Mouse (Mus musculus) embryonic fibroblast, embryonic 13.5 days (primary cell): ENCODE results near the gene Cfap57. TPM values are rescaled to one million over a fixed set of nuclear protein-coding genes. Genes with fewer than 3 reads are reported as not detected.
A peak's percentile ranks its signal among the peaks of the same experiment; 100 is the strongest.

Experiments used
- H3K27ac ChIP-seq: 2 replicates; pipeline ENCODE4 v1.5.1; 2012; ENCODE audit warnings: low read length, control low read depth, inconsistent platforms; ENCODE audit not compliant: insufficient read depth
- H3K4me1 ChIP-seq: 2 replicates; pipeline ENCODE4 v1.6.1; 2011; ENCODE audit warnings: low read length; ENCODE audit not compliant: control insufficient read depth, insufficient read depth
- H3K4me3 ChIP-seq: 2 replicates; pipeline ENCODE4 v1.5.1; 2011; ENCODE audit warnings: mild to moderate bottlenecking, control low read depth, low read length; ENCODE audit not compliant: insufficient read depth
- CTCF ChIP-seq: IDR thresholded peaks from 2 replicates; pipeline ENCODE4 v1.5.1; 2011; ENCODE audit warnings: mild to moderate bottlenecking, control low read depth, low read length, moderate library complexity, borderline replicate concordance; ENCODE audit not compliant: insufficient read depth
- POLR2A ChIP-seq: IDR thresholded peaks from 2 replicates; pipeline ENCODE4 v1.6.1; 2011; ENCODE audit warnings: low read depth, mild to moderate bottlenecking, control low read depth, low read length, moderate library complexity
- polyA plus RNA-seq: library from polyadenylated mRNA; stranded (reverse); fragments of >200 nt; gene quantifications from 2 replicates; pipeline ENCODE4 v1.2.4, GENCODE M21; 2011; ENCODE audit warnings: low read depth; ENCODE audit not compliant: missing spikeins, insufficient read length

Gene Cfap57
- polyA plus RNA-seq, 1 experiment, result not detected

DNA sequence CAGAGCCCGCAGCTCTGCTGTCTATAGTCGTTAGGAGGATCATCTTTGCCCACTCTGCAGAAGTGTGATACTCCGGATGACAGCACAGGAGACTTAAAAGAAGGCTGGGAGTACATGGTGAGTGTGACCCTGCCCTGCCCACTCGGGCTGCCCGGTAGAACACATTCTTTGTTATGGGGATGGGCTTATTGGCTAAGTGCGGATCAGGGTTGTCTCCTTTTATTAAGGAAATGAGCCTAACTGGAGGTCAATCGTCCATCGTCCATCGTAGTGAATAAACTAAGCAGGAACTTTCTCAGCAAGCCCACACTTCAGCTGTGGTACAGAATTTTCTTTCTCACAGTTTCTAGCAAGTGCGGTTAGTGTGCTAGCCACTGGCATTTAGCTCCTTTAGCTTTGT lies 80.7 kb downstream of the Cfap57 start:
- Histone ChIP-seq H3K27ac (peak overlapping the region; percentile 8; the same call in 1 of the 2 replicates), H3K4me1 (peaks cover 2% of the 10 kb centered on the region; the same call in 1 of the 2 replicates), H3K4me3 (no peak overlapping the region)
- TF ChIP-seq POLR2A, result no peak
- TF ChIP-seq CTCF, result no peak

DNA sequence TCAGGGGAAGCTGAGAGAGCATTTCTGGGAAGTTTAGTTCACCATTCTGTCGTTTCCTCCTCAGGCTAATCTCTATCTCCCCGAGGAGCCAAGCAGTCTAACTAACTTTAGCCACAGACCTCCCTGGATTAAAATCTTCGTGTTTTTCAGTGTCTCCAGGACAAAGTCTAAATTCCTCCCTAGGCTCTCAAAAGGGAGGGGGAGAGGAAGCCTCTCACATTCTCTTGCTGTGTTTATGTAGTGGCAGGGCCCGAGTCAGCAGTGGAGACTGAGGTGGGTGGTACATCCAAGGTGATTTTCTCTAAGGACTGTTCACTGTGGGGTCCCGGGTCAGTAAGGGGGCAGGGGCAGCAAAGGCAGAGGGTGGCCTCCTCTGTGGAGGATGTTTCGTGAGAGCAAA lies 82.8 kb downstream of the Cfap57 start:
- no peak for TF ChIP-seq POLR2A
- no peak for TF ChIP-seq CTCF
- no peaks in the 10 kb centered on the region for H3K4me1 ChIP-seq
- H3K4me3 ChIP-seq, result no peak overlapping the region
- no peak overlapping the region for H3K27ac ChIP-seq

DNA sequence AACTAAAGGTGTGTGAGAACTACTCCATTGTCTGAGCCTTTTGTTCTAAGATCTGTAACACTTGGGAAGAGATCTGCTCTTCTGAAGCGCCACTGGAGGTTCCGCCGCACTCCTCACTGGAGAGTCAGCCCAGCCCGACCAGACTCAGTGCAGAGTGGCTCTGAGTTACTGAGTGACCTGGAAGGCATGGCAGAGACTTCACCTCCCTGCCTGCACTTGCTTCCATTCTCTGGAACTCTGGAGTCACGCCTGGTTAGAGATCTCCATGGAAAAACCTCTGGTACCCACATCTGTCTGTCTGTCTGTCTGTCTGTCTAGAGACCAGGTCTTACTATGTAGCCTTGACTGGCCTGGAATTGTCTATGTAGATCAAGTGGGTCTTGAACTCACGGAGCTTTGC lies 85.0 kb downstream of the Cfap57 start:
- TF ChIP-seq CTCF (no peak), POLR2A (no peak)
- Histone ChIP-seq H3K4me1 (no peaks in the 10 kb centered on the region), H3K4me3 (no peak overlapping the region), H3K27ac (no peak overlapping the region; the same call in 1 of the 2 replicates)

DNA sequence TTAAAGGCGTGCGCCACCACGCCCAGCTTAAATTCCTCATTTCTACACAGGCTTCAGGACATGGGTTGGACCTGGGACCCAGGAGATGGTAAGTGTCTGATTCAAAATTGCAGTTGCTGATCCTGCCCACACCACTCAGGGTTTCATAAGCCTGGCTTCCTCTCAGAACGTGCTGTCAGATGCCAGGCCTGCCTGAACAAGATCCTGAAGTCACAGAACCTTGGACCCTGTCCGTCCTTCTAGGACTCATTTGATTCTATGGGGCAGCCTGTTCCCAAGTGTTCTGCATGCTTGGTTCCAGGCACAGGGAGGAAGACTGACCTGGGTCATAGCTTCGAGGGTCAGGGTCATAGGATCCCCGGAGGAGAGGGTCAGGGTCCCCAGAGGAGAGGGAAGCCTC lies 87.0 kb downstream of the Cfap57 start:
- H3K27ac ChIP-seq, result no peak overlapping the region
- no peaks in the 10 kb centered on the region for H3K4me1 ChIP-seq
- H3K4me3 ChIP-seq, result no peak overlapping the region
- TF ChIP-seq POLR2A (no peak), CTCF (no peak)

DNA sequence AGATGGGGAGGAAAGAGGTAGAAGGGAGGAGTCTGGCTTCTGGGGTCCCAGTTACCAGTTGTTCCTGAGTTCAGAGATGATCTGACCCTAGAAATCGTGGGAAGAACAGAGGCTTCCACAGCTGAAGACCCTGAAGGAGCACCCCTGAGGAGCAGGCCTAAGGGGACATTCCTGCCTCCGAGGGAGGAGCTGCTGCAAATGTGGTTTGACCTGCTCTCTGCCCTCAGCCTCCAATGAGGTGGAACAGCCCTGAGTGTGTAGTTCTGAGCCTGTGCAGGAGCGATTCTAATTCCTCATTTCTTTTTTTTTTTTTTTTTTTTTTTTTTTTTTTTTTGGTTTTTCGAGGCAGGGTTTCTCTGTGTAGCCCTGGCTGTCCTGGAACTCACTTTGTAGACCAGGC lies 87.4 kb downstream of the Cfap57 start:
- no peak for TF ChIP-seq POLR2A
- Histone ChIP-seq H3K4me3 (no peak overlapping the region), H3K27ac (no peak overlapping the region), H3K4me1 (no peaks in the 10 kb centered on the region)

DNA sequence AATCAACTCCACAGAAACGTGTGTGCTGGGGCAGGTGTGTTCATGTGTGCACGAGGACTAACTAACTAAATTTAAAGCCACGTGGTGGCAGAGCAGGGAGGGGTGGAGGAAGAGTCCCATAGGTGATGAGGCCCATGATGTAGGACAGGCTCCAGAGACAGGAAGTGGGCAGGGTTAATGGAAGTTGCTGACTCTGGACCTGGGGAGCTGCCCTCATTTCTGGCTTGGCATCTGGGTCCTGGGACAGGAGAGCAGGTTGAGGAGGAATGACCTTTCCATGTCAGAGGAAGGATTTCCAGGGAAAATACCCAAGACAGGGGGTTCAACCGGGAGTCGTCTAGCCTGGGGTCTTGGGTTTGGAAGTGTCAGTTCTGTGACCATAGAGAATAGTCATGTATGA lies 87.9 kb downstream of the Cfap57 start:
- Histone ChIP-seq H3K27ac (no peak overlapping the region), H3K4me3 (no peak overlapping the region), H3K4me1 (no peaks in the 10 kb centered on the region)
- no peak for TF ChIP-seq POLR2A
- no peak for TF ChIP-seq CTCF

DNA sequence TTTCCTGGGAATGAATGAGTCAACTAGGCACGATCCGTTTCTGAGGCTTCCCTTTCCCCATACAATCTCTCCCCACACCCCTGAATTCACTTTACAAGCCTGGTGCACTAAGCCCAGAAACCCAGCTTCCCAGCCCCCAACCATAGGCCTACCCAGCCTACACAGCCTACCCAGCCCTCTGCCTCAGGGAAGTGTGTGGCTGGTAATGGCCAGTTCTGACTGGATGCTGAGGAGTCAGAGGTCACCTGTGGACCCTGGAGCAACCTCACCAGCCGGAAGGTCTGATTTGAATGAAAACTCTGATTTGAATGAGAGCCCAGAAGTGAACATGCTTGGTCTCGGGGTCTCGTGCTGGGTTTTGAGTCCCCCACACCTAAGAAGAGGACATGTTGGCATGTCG lies 92.9 kb downstream of the Cfap57 start:
- Histone ChIP-seq H3K4me3 (no peak overlapping the region), H3K27ac (no peak overlapping the region), H3K4me1 (no peaks in the 10 kb centered on the region)
- TF ChIP-seq POLR2A, result no peak
- no peak for TF ChIP-seq CTCF

DNA sequence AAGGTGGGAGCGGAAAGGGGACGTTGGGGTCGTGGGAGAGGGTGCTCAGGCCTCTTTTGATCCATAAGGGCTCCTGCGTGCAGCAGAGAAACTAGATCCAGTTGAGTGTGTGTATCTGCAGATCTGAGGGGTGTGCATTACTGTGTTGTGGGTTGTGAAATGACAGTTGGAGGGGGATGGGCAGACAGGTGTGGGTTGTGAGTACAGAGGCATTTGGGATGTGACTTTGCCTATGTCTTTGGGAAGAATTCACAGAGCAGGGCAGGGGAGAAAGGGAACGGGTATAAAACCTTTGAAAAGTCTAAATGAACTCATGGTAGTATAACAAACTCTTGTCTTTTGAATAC lies 93.3 kb downstream of the Cfap57 start:
- TF ChIP-seq CTCF, result no peak
- TF ChIP-seq POLR2A, result no peak
- no peak overlapping the region for H3K4me3 ChIP-seq
- H3K27ac ChIP-seq, result no peak overlapping the region
- no peaks in the 10 kb centered on the region for H3K4me1 ChIP-seq

DNA sequence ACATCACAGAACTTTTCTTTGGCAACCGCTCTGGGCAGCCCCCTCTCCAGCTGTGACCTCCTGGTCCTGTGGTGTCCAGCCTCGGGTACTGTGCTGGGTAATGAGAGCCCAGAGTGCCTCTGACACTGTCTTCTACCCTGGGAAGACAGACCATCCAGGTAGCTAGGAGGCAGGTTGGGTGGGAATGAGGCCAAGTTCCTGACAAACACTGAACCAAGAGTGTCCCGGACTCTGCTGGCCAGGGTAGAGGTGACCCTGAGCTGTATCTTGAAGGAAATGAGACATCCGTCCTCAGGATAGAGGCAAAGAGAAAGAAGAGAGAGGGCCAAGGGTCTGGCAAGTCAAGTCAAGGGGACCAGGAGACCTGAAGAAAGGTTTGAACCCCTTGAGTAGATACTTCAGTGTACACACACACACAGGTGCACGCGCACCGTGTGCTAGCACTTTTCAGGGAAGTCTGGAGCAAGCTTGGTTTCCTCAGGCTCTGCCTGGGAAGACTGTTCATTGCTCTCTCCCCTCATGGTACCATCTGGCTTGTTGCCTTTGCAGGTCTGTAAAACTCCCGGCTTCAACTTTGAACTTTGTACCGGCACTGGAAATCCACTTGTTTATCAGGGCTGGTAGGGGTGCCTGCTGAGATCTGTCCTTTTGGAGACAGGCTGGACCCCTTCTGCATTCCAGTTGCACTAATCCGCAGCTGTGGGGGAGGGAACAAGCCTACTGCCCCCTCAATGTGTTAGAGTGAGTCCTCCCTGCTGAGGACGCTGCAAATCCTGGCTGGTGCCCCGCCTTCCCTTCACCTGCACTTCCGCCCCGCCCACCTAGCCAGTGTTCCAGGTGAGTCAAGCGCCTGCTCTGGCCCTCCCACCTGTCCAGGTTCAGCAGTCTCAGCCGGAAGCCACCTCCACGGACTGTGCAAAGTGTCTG lies 93.9 kb downstream of the Cfap57 start, which contains the start of gene 2610528J11Rik:
2610528J11Rik (plus strand) TSS at position 592 of the 927 bp plus-strand sequence.
- TF ChIP-seq POLR2A (no peak), CTCF (no peak)
- Histone ChIP-seq H3K27ac (no peak within 1 kb of the TSS), H3K4me3 (no peak within 1 kb of the TSS), H3K4me1 (no peaks in the 10 kb centered on the region)

DNA sequence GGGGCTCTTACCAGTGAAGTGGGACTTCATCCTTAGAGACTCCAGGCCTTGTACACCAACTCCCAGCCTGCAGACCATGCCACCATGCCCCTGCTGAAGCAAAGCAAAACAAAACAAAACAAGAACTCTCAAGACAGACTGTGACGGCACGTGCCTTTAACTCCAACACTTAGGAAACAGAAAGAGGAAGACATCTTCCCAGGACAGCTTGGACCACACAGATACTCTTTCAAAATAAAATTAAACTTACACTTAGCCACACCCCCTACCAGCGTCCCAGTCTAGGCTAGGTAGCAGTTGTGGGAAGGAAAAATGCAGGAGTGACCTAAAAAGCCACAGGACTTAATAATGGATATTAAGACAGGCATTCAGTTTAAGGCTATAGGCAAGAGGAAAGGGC lies 94.8 kb downstream of the Cfap57 start:
- Histone ChIP-seq H3K27ac (no peak overlapping the region), H3K4me3 (no peak overlapping the region), H3K4me1 (no peaks in the 10 kb centered on the region)
- TF ChIP-seq CTCF (no peak), POLR2A (no peak)
